Mouse (Mus musculus) T-cell, adult 2 months (primary cell): ENCODE data around the gene 4931408C20Rik.

Experiments used
- DNase-seq: peaks from one replicate; pipeline ENCODE4 v3.0.0; 2022; ENCODE audit warnings: low spot score

Gene 4931408C20Rik

DNA sequence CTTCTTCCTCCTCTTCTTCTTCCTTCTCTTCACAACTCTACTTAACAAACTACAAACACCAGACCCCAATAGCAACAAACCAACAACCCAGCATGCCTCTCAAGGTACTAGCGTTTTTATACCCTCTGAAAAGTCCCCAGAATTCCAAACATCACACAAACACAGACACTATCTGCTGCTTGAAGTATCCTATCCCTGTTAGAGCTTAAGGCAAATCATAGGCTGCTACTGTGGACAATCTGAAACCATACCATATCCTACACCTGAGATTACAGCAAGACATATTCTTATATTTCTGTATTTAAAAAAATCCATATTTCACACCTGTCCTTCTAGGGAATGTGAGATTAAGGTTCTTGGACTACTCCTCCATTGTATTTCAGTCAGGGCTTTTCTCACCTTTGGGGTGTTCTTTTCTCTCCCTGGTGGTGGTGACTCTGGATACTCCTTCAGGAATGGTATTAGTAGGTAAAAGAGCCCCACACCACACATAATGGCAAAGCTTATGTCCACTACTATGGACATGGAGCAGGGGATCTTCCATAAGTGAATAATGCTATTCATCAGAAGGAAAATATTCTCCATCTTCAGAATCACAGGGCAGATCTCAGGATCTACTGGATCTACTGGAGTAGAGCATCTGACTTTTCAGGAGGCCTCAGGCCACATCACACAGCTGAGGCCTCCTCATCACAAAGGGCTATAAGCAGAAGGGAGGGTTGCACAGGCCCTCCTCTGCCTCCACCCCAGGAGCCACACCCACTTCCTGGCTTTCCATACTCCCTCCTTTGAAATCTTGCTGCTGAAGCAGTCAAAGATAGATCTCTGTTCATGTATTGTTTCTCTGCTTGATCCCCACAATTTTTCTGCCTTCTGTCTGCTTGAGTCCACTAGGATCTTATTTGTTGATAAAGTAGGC lies at the start of gene 4931408C20Rik:
4931408C20Rik (minus strand) TSS at position 619 of the 919 bp plus-strand sequence.
- DNase-seq: peak; percentile 13

DNA sequence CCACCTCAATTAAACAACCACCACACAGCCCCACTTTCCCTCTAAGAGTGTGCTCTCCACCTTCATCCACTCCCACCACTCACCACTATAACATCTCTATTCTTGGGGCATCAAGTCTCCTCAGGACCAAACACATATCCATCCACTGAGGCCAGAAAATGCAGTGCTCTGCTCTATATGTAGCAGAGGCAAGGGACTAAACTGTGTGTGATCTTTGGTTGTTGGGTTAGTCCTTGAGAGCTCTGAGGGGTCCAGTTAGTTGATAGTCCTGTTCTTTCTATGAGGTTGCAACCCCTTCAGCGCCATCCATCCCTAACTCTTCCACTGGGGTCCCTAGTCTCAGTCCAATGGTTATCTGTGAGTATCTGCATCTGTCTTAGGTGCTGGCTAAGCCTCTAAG lies 666 bp upstream of the 4931408C20Rik start:
- no peak for DNase-seq

DNA sequence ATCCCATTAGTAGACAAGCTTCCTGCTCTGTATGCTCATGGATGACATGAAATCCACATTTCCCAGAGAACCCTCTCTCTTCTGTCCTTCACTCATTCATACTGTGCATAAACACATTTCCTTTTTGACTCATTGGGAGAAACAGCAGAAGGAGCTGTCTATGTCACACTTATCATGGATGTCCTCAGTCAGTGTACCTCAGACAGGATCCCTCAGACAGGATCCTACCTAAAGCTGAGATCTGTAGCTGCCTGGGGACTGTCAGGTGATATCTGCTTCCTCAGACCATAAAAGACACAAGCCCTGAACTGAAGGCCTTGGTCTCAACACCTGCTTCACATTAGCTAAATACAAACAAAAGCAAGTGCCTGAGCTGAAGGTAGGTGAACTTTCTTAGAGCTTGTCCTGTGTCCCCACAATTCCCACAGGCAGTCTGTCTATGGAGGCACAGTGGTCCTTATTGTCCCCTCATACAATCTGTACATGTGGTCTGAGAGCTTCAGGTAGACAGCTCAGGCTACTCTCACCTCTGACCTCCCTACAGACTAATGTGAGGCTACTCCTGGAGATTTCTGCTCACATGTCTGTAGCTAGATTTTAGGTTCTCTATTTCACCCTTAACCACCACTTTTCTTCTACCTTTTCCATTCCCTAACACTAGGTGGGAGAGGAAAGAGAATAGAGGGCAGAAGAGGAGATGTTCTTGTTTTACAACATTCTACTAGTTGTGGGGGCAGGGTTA lies 1.1 kb downstream of the 4931408C20Rik start:
- DNase-seq: no peak

DNA sequence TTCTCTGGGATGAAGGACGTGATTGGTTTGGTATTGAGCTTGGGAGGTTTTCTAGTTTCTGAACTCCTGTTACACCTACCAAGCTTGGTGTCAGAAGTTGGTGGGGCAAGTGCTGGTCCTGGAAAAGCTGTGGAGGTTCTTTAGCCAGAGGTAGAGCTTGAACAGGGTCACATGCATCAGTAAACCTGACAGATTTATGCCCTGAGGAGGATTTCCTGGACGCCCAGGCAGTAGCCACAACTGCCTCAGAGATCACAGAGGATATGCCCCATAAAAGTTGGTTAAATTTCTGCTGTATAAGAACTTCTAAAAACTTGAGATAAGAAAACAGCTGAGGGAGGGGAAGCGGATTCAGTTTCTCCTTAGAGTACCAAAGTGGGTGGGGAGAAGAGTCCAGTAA lies 1.9 kb downstream of the 4931408C20Rik start:
- DNase-seq: no peak

DNA sequence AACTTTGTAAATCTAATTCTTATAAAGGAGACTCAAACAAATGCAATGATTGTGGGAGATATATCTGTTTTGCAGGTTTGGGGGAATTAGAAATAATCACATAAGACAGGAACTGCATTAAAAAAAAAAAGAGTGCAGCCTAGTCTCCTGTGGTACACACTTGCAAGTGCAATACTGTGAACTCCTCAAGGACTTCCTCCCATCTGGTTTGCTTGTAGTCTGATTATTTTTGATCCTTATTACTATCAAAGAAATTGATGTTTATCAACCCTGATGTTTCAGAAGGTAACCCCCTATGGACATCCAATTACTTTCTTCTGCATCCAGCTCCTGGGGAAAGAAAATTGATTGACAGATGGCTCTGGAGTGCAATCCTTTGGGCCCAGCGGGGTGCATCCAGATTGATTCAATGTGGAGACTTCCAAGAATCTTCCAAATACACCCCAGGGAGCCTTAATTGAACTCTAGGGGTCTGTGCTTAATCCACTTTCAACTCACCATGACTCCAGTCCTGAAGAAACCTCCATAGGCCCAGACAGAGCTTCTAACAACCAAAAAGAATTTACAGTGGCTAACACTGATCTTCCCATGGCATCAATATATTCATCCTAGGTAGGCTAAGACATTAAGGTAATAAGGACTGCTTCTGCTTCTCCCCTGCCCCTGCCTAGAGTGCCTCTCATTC lies 37.4 kb downstream of the 4931408C20Rik start:
- DNase-seq: no peak

DNA sequence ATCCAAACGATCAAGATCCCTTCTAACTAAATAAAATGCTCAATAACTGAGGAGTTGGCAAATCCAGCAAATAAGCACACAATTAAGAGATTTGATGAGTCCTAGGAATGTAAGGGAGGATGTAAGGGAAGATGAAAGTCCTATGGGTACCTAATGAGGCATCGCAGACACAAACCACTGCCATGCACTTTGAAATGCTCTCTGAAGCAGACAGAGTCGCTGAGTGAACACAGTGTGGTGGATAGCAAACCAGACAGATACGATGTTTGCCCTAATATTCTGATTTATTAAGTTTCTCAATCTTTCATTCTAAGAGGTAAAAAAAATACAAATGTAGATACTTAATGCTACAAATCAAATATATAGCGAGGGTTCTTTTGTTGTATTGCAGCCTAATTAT lies 51.2 kb downstream of the 4931408C20Rik start:
- no peak for DNase-seq
